Mouse (Mus musculus): ENCODE data around the gene Slc6a16. TPM values are rescaled to one million over a fixed set of nuclear protein-coding genes. Genes with fewer than 3 reads are reported as not detected.

Slc6a16 gene
- polyA plus RNA-seq, 1 experiment from 2014 or later: not detected

- Histone ChIP-seq H3K27ac (replicated peaks; ENCODE audit: low read depth, low read length) (no peak overlapping the region), H3K4me1 (ENCODE audit: control insufficient read depth, insufficient read depth, low read length) (peaks cover 6% of the 10 kb centered on the region; the same call in 1 of the 2 replicates), H3K9me3 (replicated peaks; ENCODE audit: control insufficient read depth, low read length) (no peaks in the 10 kb centered on the region), H3K9ac (replicated peaks; ENCODE audit: low read length) (no peak overlapping the region), H3K36me3 (replicated peaks; ENCODE audit: control insufficient read depth, insufficient read depth, low read depth, low read length) (no peaks in the 10 kb centered on the region), H3K4me3 (ENCODE audit: low read depth, low read length) (no peak overlapping the region), H3K27me3 (ENCODE audit: control insufficient read depth, insufficient read depth, low read length) (no peaks in the 10 kb centered on the region), H3K4me2 (ENCODE audit: low read depth, low read length) (no peak overlapping the region)
- ATAC-seq (replicated peaks; ENCODE audit: insufficient number of reproducible peaks, low FRiP score, low TSS enrichment, low read depth): no peak
- peak; percentile 41 for DNase-seq (ENCODE audit: low spot score)
- WGBS: 22% methylated on average over 10 of the region's 10 CpGs
Observed at GRCm38 (mm10) chr7:45312686-45313453, 72.0 kb downstream of the Slc6a16 start.

DNA sequence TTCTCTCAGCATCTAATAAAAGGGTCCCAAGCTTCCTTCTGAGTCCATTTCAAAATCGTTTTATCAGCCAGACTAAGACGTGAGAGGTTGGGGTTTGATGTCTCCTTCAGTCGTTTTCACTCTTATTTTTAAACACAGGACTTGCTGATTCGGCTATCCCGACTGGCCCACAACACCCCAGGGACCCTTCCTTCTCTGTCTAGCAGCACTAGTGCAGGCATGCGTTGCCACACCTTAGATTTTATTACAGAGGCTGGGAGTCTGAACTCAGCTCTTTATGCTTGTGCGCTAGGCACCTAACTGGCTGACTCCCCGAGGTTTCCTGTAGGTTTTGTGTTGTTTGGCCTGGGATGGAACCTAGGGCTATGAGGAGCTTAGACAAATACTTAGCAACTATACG is 72.6 kb downstream of the Slc6a16 start:
- H3K9me3 ChIP-seq (replicated peaks; ENCODE audit: control insufficient read depth, low read length): no peaks in the 10 kb centered on the region
- WGBS: 37% methylated on average over 9 of the region's 9 CpGs
- no peak overlapping the region for H3K27ac ChIP-seq (replicated peaks; ENCODE audit: low read depth, low read length)
- DNase-seq (ENCODE audit: low spot score) (no peak), ATAC-seq (replicated peaks; ENCODE audit: insufficient number of reproducible peaks, low FRiP score, low TSS enrichment, low read depth) (no peak)
- no peaks in the 10 kb centered on the region for H3K36me3 ChIP-seq (replicated peaks; ENCODE audit: control insufficient read depth, insufficient read depth, low read depth, low read length)
- H3K4me2 ChIP-seq (ENCODE audit: low read depth, low read length): no peak overlapping the region
- H3K4me1 ChIP-seq (ENCODE audit: control insufficient read depth, insufficient read depth, low read length): peaks cover 6% of the 10 kb centered on the region; the same call in 1 of the 2 replicates
- no peaks in the 10 kb centered on the region for H3K27me3 ChIP-seq (ENCODE audit: control insufficient read depth, insufficient read depth, low read length)
- H3K4me3 ChIP-seq (ENCODE audit: low read depth, low read length): no peak overlapping the region
- H3K9ac ChIP-seq (replicated peaks; ENCODE audit: low read length): no peak overlapping the region

GRCm38 (mm10) chr7:45315182-45315701 is 74.4 kb downstream of the Slc6a16 start:
- H3K4me3 ChIP-seq (ENCODE audit: low read depth, low read length): no peak overlapping the region
- no peak overlapping the region for H3K9ac ChIP-seq (replicated peaks; ENCODE audit: low read length)
- no peak overlapping the region for H3K27ac ChIP-seq (replicated peaks; ENCODE audit: low read depth, low read length)
- ATAC-seq (replicated peaks; ENCODE audit: insufficient number of reproducible peaks, low FRiP score, low TSS enrichment, low read depth) (no peak), DNase-seq (ENCODE audit: low spot score) (no peak)
- no peaks in the 10 kb centered on the region for H3K27me3 ChIP-seq (ENCODE audit: control insufficient read depth, insufficient read depth, low read length)
- H3K4me1 ChIP-seq (ENCODE audit: control insufficient read depth, insufficient read depth, low read length): peaks cover 6% of the 10 kb centered on the region; the same call in 1 of the 2 replicates
- no peaks in the 10 kb centered on the region for H3K36me3 ChIP-seq (replicated peaks; ENCODE audit: control insufficient read depth, insufficient read depth, low read depth, low read length)
- H3K4me2 ChIP-seq (ENCODE audit: low read depth, low read length): no peak overlapping the region
- H3K9me3 ChIP-seq (replicated peaks; ENCODE audit: control insufficient read depth, low read length): no peaks in the 10 kb centered on the region
- 83% methylated on average over 10 of the region's 10 CpGs for WGBS

GRCm38 (mm10) chr7:45316536-45316935 is 75.7 kb downstream of the Slc6a16 start:
- Histone ChIP-seq H3K9ac (replicated peaks; ENCODE audit: low read length) (no peak overlapping the region), H3K4me2 (ENCODE audit: low read depth, low read length) (no peak overlapping the region), H3K27me3 (ENCODE audit: control insufficient read depth, insufficient read depth, low read length) (no peaks in the 10 kb centered on the region), H3K27ac (replicated peaks; ENCODE audit: low read depth, low read length) (no peak overlapping the region), H3K36me3 (replicated peaks; ENCODE audit: control insufficient read depth, insufficient read depth, low read depth, low read length) (no peaks in the 10 kb centered on the region), H3K4me3 (ENCODE audit: low read depth, low read length) (no peak overlapping the region), H3K4me1 (ENCODE audit: control insufficient read depth, insufficient read depth, low read length) (peaks cover 6% of the 10 kb centered on the region; the same call in 1 of the 2 replicates), H3K9me3 (replicated peaks; ENCODE audit: control insufficient read depth, low read length) (no peaks in the 10 kb centered on the region)
- ATAC-seq (replicated peaks; ENCODE audit: insufficient number of reproducible peaks, low FRiP score, low TSS enrichment, low read depth) (no peak), DNase-seq (ENCODE audit: low spot score) (no peak)
- 93% methylated on average over 14 of the region's 14 CpGs for WGBS

DNA sequence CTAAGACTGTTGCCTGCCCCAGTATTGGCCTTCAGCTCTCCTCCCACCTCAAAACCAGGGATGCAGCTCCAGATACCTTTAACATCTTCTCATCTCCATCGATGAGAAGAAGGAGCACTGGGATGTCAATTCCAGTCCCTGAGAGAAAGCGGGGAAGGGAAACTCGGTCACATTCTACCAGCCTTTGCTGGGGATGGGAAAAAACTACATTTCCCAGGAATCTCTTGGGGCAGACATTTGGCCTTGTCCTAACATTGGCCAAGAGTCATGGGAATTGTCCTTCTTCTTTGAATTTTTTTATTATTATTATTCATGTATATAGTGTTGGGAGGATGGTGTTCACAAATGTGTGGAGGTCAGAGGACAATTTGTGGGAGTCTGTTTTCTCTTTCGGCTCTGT is 81.4 kb downstream of the Slc6a16 start:
- no peaks in the 10 kb centered on the region for H3K36me3 ChIP-seq (replicated peaks; ENCODE audit: control insufficient read depth, insufficient read depth, low read depth, low read length)
- DNase-seq (ENCODE audit: low spot score): no peak
- no peak for ATAC-seq (replicated peaks; ENCODE audit: insufficient number of reproducible peaks, low FRiP score, low TSS enrichment, low read depth)
- no peak overlapping the region for H3K9ac ChIP-seq (replicated peaks; ENCODE audit: low read length)
- H3K27me3 ChIP-seq (ENCODE audit: control insufficient read depth, insufficient read depth, low read length): no peaks in the 10 kb centered on the region
- H3K27ac ChIP-seq (replicated peaks; ENCODE audit: low read depth, low read length): no peak overlapping the region
- no peaks in the 10 kb centered on the region for H3K9me3 ChIP-seq (replicated peaks; ENCODE audit: control insufficient read depth, low read length)
- no peak overlapping the region for H3K4me3 ChIP-seq (ENCODE audit: low read depth, low read length)
- 84% methylated on average over 4 of the region's 4 CpGs for WGBS
- no peaks in the 10 kb centered on the region for H3K4me1 ChIP-seq (ENCODE audit: control insufficient read depth, insufficient read depth, low read length)
- H3K4me2 ChIP-seq (ENCODE audit: low read depth, low read length): no peak overlapping the region

Other genes starting within 250 kb of the Slc6a16 start
- 62.4 and 71.9 TPM in 2 replicates for gene Irf3, start 243.4 kb upstream of the Slc6a16 start, polyA plus RNA-seq (2014; fragmentation: Nextera tagmentation; extraction: Ambion mirVana)
- 69.9 and 71.7 TPM in 2 replicates for gene Bcl2l12, start 242.4 kb upstream of the Slc6a16 start, polyA plus RNA-seq (2014; fragmentation: Nextera tagmentation; extraction: Ambion mirVana)
- 40.0 and 41.1 TPM in 2 replicates for gene Scaf1, start 224.7 kb upstream of the Slc6a16 start, polyA plus RNA-seq (2014; fragmentation: Nextera tagmentation; extraction: Ambion mirVana)
- 18.5 and 23.9 TPM in 2 replicates for gene Rras, start 223.1 kb upstream of the Slc6a16 start, polyA plus RNA-seq (2014; fragmentation: Nextera tagmentation; extraction: Ambion mirVana)
- gene Prr12, start 188.2 kb upstream of the Slc6a16 start, polyA plus RNA-seq (2014; fragmentation: Nextera tagmentation; extraction: Ambion mirVana): 10.9 and 11.8 TPM in 2 replicates
- gene Nosip, start 178.7 kb upstream of the Slc6a16 start, polyA plus RNA-seq (2014; fragmentation: Nextera tagmentation; extraction: Ambion mirVana): 59.2 and 63.8 TPM in 2 replicates
- 17.9 and 20.3 TPM in 2 replicates for gene Prrg2, start 178.4 kb upstream of the Slc6a16 start, polyA plus RNA-seq (2014; fragmentation: Nextera tagmentation; extraction: Ambion mirVana)
- 221 and 234 TPM in 2 replicates for gene Rcn3, start 148.9 kb upstream of the Slc6a16 start, polyA plus RNA-seq (2014; fragmentation: Nextera tagmentation; extraction: Ambion mirVana)
- 12.6 TPM in 2 replicates for gene Fcgrt, start 137.2 kb upstream of the Slc6a16 start, polyA plus RNA-seq (2014; fragmentation: Nextera tagmentation; extraction: Ambion mirVana)
- gene Rps11, start 116.6 kb upstream of the Slc6a16 start, polyA plus RNA-seq (2014; fragmentation: Nextera tagmentation; extraction: Ambion mirVana): 1,561 and 1,602 TPM in 2 replicates
- gene Rpl13a, start 112.3 kb upstream of the Slc6a16 start, polyA plus RNA-seq (2014; fragmentation: Nextera tagmentation; extraction: Ambion mirVana): 1,418 and 1,436 TPM in 2 replicates
- 0.20 TPM in 1 of 2 replicates, not detected in the other for gene Gm45713, start 104.9 kb upstream of the Slc6a16 start, polyA plus RNA-seq (2014; fragmentation: Nextera tagmentation; extraction: Ambion mirVana)
- 0.52 and 0.67 TPM in 2 replicates for gene Flt3l, start 104.7 kb upstream of the Slc6a16 start, polyA plus RNA-seq (2014; fragmentation: Nextera tagmentation; extraction: Ambion mirVana)
- gene Pih1d1, start 86.8 kb upstream of the Slc6a16 start, polyA plus RNA-seq (2014; fragmentation: Nextera tagmentation; extraction: Ambion mirVana): 102 and 104 TPM in 2 replicates
- 32.3 and 39.1 TPM in 2 replicates for gene Aldh16a1, start 86.5 kb upstream of the Slc6a16 start, polyA plus RNA-seq (2014; fragmentation: Nextera tagmentation; extraction: Ambion mirVana)
- 1.1 and 1.6 TPM in 2 replicates for gene Slc17a7, start 77.1 kb upstream of the Slc6a16 start, polyA plus RNA-seq (2014; fragmentation: Nextera tagmentation; extraction: Ambion mirVana)
- 0.52 and 0.81 TPM in 2 replicates for gene Gfy, start 61.5 kb upstream of the Slc6a16 start, polyA plus RNA-seq (2014; fragmentation: Nextera tagmentation; extraction: Ambion mirVana)
- not detected in 2 replicates for gene Pth2, start 60.1 kb upstream of the Slc6a16 start, polyA plus RNA-seq (2014; fragmentation: Nextera tagmentation; extraction: Ambion mirVana)
- gene Ccdc155, start 36.2 kb upstream of the Slc6a16 start, polyA plus RNA-seq (2014; fragmentation: Nextera tagmentation; extraction: Ambion mirVana): 0.41 and 0.42 TPM in 2 replicates
- 1.8 and 2.3 TPM in 2 replicates for gene Dkkl1, start 28.9 kb upstream of the Slc6a16 start, polyA plus RNA-seq (2014; fragmentation: Nextera tagmentation; extraction: Ambion mirVana)
- 276 and 285 TPM in 2 replicates for gene Tead2, start 25.3 kb upstream of the Slc6a16 start, polyA plus RNA-seq (2014; fragmentation: Nextera tagmentation; extraction: Ambion mirVana)
- 0.86 and 1.1 TPM in 2 replicates for gene Cd37, start 2.0 kb upstream of the Slc6a16 start, polyA plus RNA-seq (2014; fragmentation: Nextera tagmentation; extraction: Ambion mirVana)
- gene Slc6a21, start 36.4 kb downstream of the Slc6a16 start, polyA plus RNA-seq (2014; fragmentation: Nextera tagmentation; extraction: Ambion mirVana): not detected in 2 replicates
- 5.0 and 7.2 TPM in 2 replicates for gene Trpm4, start 92.7 kb downstream of the Slc6a16 start, polyA plus RNA-seq (2014; fragmentation: Nextera tagmentation; extraction: Ambion mirVana)
- 0.33 and 0.34 TPM in 2 replicates for gene Hrc, start 94.2 kb downstream of the Slc6a16 start, polyA plus RNA-seq (2014; fragmentation: Nextera tagmentation; extraction: Ambion mirVana)
- gene Ppfia3, start 125.9 kb downstream of the Slc6a16 start, polyA plus RNA-seq (2014; fragmentation: Nextera tagmentation; extraction: Ambion mirVana): 7.4 TPM in 2 replicates
- 0.77 and 0.86 TPM in 2 replicates for gene Lin7b, start 129.5 kb downstream of the Slc6a16 start, polyA plus RNA-seq (2014; fragmentation: Nextera tagmentation; extraction: Ambion mirVana)
- 71.6 and 75.0 TPM in 2 replicates for gene Snrnp70, start 154.7 kb downstream of the Slc6a16 start, polyA plus RNA-seq (2014; fragmentation: Nextera tagmentation; extraction: Ambion mirVana)
- gene Kcna7, start 164.6 kb downstream of the Slc6a16 start, polyA plus RNA-seq (2014; fragmentation: Nextera tagmentation; extraction: Ambion mirVana): not detected in 2 replicates
- 3.9 and 5.1 TPM in 2 replicates for gene Ntf5, start 172.6 kb downstream of the Slc6a16 start, polyA plus RNA-seq (2014; fragmentation: Nextera tagmentation; extraction: Ambion mirVana)
- not detected in 2 replicates for gene Lhb, start 179.7 kb downstream of the Slc6a16 start, polyA plus RNA-seq (2014; fragmentation: Nextera tagmentation; extraction: Ambion mirVana)
- gene Gys1, start 193.8 kb downstream of the Slc6a16 start, polyA plus RNA-seq (2014; fragmentation: Nextera tagmentation; extraction: Ambion mirVana): 28.7 and 30.7 TPM in 2 replicates
- 172 and 179 TPM in 2 replicates for gene Ruvbl2, start 197.0 kb downstream of the Slc6a16 start, polyA plus RNA-seq (2014; fragmentation: Nextera tagmentation; extraction: Ambion mirVana)
- 4,830 and 5,123 TPM in 2 replicates for gene Ftl1, start 218.8 kb downstream of the Slc6a16 start, polyA plus RNA-seq (2014; fragmentation: Nextera tagmentation; extraction: Ambion mirVana)
- 151 and 168 TPM in 2 replicates for gene Bax, start 225.8 kb downstream of the Slc6a16 start, polyA plus RNA-seq (2014; fragmentation: Nextera tagmentation; extraction: Ambion mirVana)
- 0.43 and 0.95 TPM in 2 replicates for gene Tulp2, start 240.8 kb downstream of the Slc6a16 start, polyA plus RNA-seq (2014; fragmentation: Nextera tagmentation; extraction: Ambion mirVana)
- not detected in 2 replicates for gene Gm45808, start 245.7 kb downstream of the Slc6a16 start, polyA plus RNA-seq (2014; fragmentation: Nextera tagmentation; extraction: Ambion mirVana)
- gene Dhdh, start 247.7 kb downstream of the Slc6a16 start, polyA plus RNA-seq (2014; fragmentation: Nextera tagmentation; extraction: Ambion mirVana): 2.6 and 3.1 TPM in 2 replicates

All from embryonic facial prominence, embryonic 11.5 days (tissue).